Mouse (Mus musculus): Measurements from ENCODE around the gene Gm20604. TPM values are rescaled to one million over a fixed set of nuclear protein-coding genes. Genes with fewer than 3 reads are reported as not detected.
A peak's percentile ranks its signal among the peaks of the same experiment; 100 is the strongest.

Gene Gm20604
- polyA plus RNA-seq, 1 experiment, result 31.3 TPM

DNA sequence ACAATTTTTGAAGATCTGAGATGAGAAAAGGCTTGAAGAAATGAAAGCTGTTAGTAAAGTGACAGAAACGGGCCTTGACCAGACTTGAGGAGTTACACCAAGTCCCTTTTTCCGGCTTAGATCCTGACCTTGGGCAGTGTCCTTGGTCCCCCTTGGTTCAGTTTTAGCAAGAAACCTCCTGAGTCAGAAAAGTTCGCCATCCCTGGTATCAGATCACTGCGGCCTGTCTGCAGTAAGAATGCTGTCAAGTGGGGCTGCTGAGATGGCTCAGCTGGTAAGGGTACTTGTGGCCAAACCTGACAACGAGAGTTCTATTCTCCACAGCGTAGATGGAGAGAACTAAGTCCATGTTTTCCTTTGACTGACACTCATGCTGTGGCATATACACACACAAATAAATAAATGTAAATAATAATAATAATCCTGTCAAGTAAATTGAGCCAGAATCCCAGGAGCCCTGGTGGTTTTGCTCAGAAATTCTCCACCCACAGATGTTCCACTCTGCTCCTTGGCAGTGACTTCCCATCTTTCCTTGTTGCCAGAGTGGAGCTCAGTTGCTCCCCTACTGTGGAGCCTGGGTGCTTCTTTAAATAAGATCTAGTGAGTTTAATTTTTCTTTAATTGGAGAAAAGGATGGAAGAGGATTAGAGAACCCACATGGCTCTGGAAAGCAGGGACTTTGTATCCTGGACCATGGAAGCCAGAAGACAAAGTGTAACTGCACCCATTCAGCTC is 52.4 kb downstream of the Gm20604 start:
- no peak for TF ChIP-seq CTCF (IDR thresholded peaks at IDR 0.05; ENCODE audit: control insufficient read depth, insufficient read depth, insufficient replicate concordance, low read depth, low read length)
- TF ChIP-seq POLR2A (IDR thresholded peaks at IDR 0.05; ENCODE audit: control insufficient read depth, low read depth, low read length), result no peak
- Histone ChIP-seq H3K27ac (ENCODE audit: control insufficient read depth, insufficient read depth, low read depth, low read length) (no peak overlapping the region), H3K4me1 (ENCODE audit: control insufficient read depth, insufficient read depth, low read length) (peaks cover 35% of the 10 kb centered on the region), H3K36me3 (ENCODE audit: control insufficient read depth, insufficient read depth, low read length) (no peaks in the 10 kb centered on the region), H3K27me3 (ENCODE audit: control insufficient read depth, insufficient read depth, low read length) (no peaks in the 10 kb centered on the region), H3K4me3 (ENCODE audit: control insufficient read depth, low read depth, low read length) (no peak overlapping the region)

DNA sequence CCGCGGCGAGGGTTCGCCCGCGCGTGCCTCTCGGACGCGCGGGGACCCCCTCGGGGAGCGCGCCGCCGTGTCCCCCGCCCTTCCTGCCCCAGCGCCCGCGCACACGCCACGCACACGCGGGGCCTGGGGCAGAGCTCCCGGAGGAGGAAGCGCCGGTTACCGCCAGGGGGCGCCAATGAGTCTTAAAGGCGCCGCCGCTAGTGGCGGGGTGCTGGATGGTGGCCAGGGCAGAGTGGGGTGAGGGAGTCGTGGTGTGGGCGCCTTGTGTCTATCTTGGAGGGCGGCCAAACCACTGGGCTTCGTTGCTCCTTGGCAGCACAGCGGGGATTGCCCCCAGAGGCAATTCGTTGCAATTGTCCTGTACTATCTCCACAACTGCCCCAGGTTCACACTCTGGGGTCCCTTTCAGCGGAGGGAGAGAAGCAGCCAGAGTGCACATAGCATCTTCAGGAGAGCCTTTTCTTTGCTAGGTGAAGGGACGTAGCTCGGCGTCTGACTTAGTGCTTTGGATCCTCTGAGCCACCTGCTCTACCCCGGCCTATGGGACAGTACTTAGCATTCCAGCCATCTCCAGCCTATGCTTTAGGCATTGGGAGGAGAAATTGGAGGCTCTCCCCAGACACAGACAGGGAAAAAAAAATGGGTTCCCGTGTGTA is 53.1 kb downstream of the Gm20604 start:
- Histone ChIP-seq H3K4me3 (ENCODE audit: control insufficient read depth, low read depth, low read length) (peak overlapping the region; percentile 85), H3K4me1 (ENCODE audit: control insufficient read depth, insufficient read depth, low read length) (peaks cover 35% of the 10 kb centered on the region), H3K27me3 (ENCODE audit: control insufficient read depth, insufficient read depth, low read length) (no peaks in the 10 kb centered on the region), H3K27ac (ENCODE audit: control insufficient read depth, insufficient read depth, low read depth, low read length) (peak overlapping the region; percentile 56), H3K36me3 (ENCODE audit: control insufficient read depth, insufficient read depth, low read length) (no peaks in the 10 kb centered on the region)
- TF ChIP-seq POLR2A (IDR thresholded peaks at IDR 0.05; ENCODE audit: control insufficient read depth, low read depth, low read length), result no peak
- peak; percentile 86 for TF ChIP-seq CTCF (IDR thresholded peaks at IDR 0.05; ENCODE audit: control insufficient read depth, insufficient read depth, insufficient replicate concordance, low read depth, low read length)

DNA sequence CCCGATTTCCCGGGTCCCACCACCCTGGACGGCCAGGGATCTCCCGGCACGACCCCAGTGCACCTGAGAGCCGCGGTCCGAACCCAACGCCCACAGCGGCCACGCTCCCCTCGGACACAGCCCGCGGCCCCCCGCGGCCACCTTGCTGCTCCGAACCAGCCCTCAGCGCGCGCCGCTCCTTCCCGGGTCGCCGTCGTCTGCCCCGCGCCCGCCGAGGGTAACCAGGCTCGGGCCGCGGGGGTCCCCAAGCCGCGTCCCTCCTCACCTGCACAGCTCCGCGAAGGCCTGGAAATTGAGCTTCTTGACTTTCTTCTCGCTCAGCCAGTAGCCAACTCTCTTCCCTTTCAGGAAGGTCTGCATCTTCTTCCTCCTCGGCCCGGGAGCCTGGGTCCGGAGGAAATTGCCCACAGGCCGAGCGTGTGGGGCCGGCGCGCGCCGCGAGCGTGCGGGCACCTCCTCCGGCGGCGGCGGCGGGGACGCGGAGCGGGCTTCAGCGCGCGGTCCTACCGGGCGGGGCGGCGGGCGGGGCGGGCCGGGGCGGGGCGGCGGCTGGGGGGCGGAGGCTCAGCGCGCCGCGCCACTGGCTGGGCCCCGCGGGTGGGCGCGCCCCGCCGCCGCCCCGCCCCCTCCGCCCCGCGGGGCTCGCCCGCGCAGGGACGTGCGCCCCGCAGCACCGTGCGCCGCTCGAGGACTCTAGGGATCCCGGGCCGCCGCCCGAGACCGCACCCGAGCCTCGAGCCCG is 53.8 kb downstream of the Gm20604 start, which contains the start of gene Itpk1:
TSS of gene Itpk1 (minus strand) at position 474 of the 742 bp plus-strand sequence.
- no peaks in the 10 kb centered on the region for H3K27me3 ChIP-seq (ENCODE audit: control insufficient read depth, insufficient read depth, low read length)
- H3K36me3 ChIP-seq (ENCODE audit: control insufficient read depth, insufficient read depth, low read length), result no peaks in the 10 kb centered on the region
- TF ChIP-seq POLR2A (IDR thresholded peaks at IDR 0.05; ENCODE audit: control insufficient read depth, low read depth, low read length), result peak; percentile 25; the same call in 1 of the 2 replicates
- no peak for TF ChIP-seq CTCF (IDR thresholded peaks at IDR 0.05; ENCODE audit: control insufficient read depth, insufficient read depth, insufficient replicate concordance, low read depth, low read length)
- H3K4me3 ChIP-seq (ENCODE audit: control insufficient read depth, low read depth, low read length), result peak within 1 kb of the TSS; percentile 95
- H3K27ac ChIP-seq (ENCODE audit: control insufficient read depth, insufficient read depth, low read depth, low read length), result peak within 1 kb of the TSS; percentile 57
- H3K4me1 ChIP-seq (ENCODE audit: control insufficient read depth, insufficient read depth, low read length), result peaks cover 35% of the 10 kb centered on the region

DNA sequence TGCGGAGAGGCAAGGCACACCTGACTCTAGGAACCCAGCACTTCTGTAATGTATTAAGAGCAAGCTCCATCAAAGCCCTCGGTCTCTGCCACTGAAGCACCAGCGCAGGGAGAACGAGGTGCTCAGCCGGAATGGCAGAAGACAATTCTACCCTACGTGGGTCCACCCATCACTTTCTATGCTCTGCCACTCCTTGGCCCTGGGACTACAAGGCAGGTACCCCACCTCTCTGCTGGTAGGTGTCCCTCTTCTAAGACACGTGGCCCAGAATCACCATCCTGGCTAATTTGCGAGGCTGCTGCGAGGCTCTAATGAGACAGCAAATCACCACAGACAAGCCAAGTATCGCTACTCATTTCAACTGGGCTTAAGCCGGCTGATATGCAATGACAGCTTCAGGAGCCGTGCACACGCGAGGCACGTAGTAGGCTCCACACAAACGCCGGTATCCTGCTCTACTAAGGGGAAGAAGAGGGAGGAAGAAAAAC is 54.5 kb downstream of the Gm20604 start:
- H3K27me3 ChIP-seq (ENCODE audit: control insufficient read depth, insufficient read depth, low read length), result no peaks in the 10 kb centered on the region
- peak overlapping the region; percentile 57 for H3K27ac ChIP-seq (ENCODE audit: control insufficient read depth, insufficient read depth, low read depth, low read length)
- TF ChIP-seq CTCF (IDR thresholded peaks at IDR 0.05; ENCODE audit: control insufficient read depth, insufficient read depth, insufficient replicate concordance, low read depth, low read length) (no peak), POLR2A (IDR thresholded peaks at IDR 0.05; ENCODE audit: control insufficient read depth, low read depth, low read length) (no peak)
- H3K36me3 ChIP-seq (ENCODE audit: control insufficient read depth, insufficient read depth, low read length), result no peaks in the 10 kb centered on the region
- peak overlapping the region; percentile 95 for H3K4me3 ChIP-seq (ENCODE audit: control insufficient read depth, low read depth, low read length)
- peaks cover 35% of the 10 kb centered on the region for H3K4me1 ChIP-seq (ENCODE audit: control insufficient read depth, insufficient read depth, low read length)

DNA sequence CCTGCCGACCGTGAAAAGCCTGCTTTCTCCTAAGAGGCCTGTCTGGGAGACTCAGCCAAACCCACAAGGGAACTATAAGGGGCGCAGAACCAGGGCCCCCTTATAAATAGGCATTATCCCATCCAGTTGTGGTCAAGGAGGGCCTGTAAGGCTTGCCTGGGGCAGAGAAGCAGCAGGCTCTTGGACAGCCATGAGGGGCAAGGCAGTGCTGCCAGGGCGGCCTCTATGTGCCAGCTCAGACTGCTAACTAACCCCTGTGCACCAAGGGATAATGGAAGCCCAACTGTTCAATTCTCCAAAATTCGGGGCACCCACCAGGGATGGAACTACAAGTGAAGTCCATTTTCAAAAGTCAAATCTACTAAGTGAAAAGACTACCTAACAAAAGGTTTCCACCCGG is 55.0 kb downstream of the Gm20604 start:
- Histone ChIP-seq H3K27me3 (ENCODE audit: control insufficient read depth, insufficient read depth, low read length) (no peaks in the 10 kb centered on the region), H3K4me3 (ENCODE audit: control insufficient read depth, low read depth, low read length) (peak overlapping the region; percentile 95), H3K4me1 (ENCODE audit: control insufficient read depth, insufficient read depth, low read length) (peaks cover 35% of the 10 kb centered on the region), H3K36me3 (ENCODE audit: control insufficient read depth, insufficient read depth, low read length) (no peaks in the 10 kb centered on the region), H3K27ac (ENCODE audit: control insufficient read depth, insufficient read depth, low read depth, low read length) (no peak overlapping the region; the same call in 1 of the 2 replicates)
- TF ChIP-seq POLR2A (IDR thresholded peaks at IDR 0.05; ENCODE audit: control insufficient read depth, low read depth, low read length) (no peak), CTCF (IDR thresholded peaks at IDR 0.05; ENCODE audit: control insufficient read depth, insufficient read depth, insufficient replicate concordance, low read depth, low read length) (no peak)

DNA sequence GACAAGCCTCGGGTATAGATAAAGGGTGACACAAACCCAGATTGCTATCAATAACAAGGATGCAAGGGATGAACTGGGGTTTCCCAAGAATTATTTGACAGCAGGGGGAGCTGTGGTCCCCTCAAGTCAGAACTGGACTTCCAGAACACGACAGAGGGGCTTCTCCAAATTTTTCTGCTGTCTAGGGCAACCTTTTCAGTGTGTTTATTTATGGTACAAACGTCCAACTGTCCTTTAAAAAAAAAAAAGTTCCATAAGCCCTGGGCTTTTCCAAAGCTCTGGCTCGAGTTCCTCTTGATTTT is 55.4 kb downstream of the Gm20604 start:
- no peak for TF ChIP-seq POLR2A (IDR thresholded peaks at IDR 0.05; ENCODE audit: control insufficient read depth, low read depth, low read length)
- no peak for TF ChIP-seq CTCF (IDR thresholded peaks at IDR 0.05; ENCODE audit: control insufficient read depth, insufficient read depth, insufficient replicate concordance, low read depth, low read length)
- Histone ChIP-seq H3K4me1 (ENCODE audit: control insufficient read depth, insufficient read depth, low read length) (peaks cover 35% of the 10 kb centered on the region), H3K36me3 (ENCODE audit: control insufficient read depth, insufficient read depth, low read length) (no peaks in the 10 kb centered on the region), H3K27ac (ENCODE audit: control insufficient read depth, insufficient read depth, low read depth, low read length) (no peak overlapping the region), H3K4me3 (ENCODE audit: control insufficient read depth, low read depth, low read length) (peak overlapping the region; percentile 95), H3K27me3 (ENCODE audit: control insufficient read depth, insufficient read depth, low read length) (no peaks in the 10 kb centered on the region)
